Mouse (Mus musculus): Measurements from ENCODE around the gene Smim24. TPM values are rescaled to one million over a fixed set of nuclear protein-coding genes. Genes with fewer than 3 reads are reported as not detected.

The Smim24 gene
- polyA plus RNA-seq, 1 experiment: 3,612 TPM

DNA sequence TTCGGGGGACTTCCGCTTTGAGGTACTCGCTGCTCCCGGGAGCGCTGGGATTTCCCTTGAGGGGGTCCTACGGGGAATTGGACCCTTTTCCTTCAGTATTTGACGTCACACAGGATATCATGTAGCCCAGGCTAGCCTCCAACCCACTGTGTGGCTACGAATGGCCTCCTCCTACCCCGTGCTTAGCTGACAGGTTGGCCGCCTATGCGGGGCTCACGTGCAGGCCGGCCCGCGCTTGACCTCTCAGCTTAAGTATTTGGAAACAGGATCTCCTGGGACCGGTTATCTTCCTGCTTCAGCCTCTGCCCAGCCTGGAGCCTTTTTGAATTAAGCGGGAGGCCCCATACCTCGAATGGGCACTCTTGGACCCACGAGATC, 8.3 kb upstream of the Smim24 start:
- H3K27me3 ChIP-seq (ENCODE audit: control insufficient read depth, insufficient read depth, low read length): no peaks in the 10 kb centered on the region
- H3K27ac ChIP-seq (ENCODE audit: control insufficient read depth, insufficient read depth, low read depth, low read length): peak overlapping the region; percentile 82
- peaks cover 16% of the 10 kb centered on the region for H3K4me1 ChIP-seq (ENCODE audit: control insufficient read depth, insufficient read depth, low read length)
- TF ChIP-seq CTCF (IDR thresholded peaks at IDR 0.05; ENCODE audit: control insufficient read depth, insufficient read depth, insufficient replicate concordance, low read depth, low read length) (no peak), POLR2A (IDR thresholded peaks at IDR 0.05; ENCODE audit: control insufficient read depth, low read depth, low read length) (no peak)
- no peaks in the 10 kb centered on the region for H3K36me3 ChIP-seq (ENCODE audit: control insufficient read depth, insufficient read depth, low read length)
- H3K4me3 ChIP-seq (ENCODE audit: control insufficient read depth, low read depth, low read length): peak overlapping the region; percentile 98

DNA sequence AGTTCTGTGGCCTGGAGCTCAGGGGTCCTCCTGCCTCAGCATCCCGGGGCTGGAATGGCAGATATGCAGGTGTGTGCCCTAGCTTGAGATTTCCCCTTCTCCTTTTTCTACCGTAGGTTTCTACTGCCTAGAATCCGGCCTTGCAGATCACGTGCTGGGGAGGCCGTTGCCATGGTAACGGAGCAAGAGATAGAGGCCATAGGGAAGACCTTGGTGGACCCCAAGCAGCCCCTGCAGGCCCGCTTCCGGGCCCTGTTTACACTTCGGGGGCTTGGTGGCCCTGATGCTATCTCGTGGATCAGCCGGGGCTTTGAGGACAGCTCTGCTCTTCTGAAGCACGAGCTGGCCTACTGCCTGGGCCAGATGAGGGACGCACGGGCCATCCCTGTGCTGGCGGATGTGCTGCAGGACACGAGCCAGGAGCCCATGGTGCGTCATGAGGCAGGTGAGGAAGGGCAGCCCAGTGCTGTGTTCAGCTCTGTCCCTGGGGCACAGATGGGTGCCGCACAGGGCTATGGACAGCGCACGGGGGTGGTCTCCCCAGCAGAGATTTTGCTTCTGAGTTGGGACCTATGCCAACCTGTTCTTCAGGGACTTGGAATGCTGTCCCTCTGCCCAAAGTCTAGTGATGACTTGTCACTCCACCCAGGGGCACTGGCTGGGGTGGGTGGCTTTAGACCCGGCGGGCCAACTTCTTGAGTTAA, 7.1 kb upstream of the Smim24 start:
- no peaks in the 10 kb centered on the region for H3K36me3 ChIP-seq (ENCODE audit: control insufficient read depth, insufficient read depth, low read length)
- peaks cover 23% of the 10 kb centered on the region for H3K4me1 ChIP-seq (ENCODE audit: control insufficient read depth, insufficient read depth, low read length)
- peak overlapping the region; percentile 98 for H3K4me3 ChIP-seq (ENCODE audit: control insufficient read depth, low read depth, low read length)
- TF ChIP-seq POLR2A (IDR thresholded peaks at IDR 0.05; ENCODE audit: control insufficient read depth, low read depth, low read length) (no peak), CTCF (IDR thresholded peaks at IDR 0.05; ENCODE audit: control insufficient read depth, insufficient read depth, insufficient replicate concordance, low read depth, low read length) (no peak)
- H3K27me3 ChIP-seq (ENCODE audit: control insufficient read depth, insufficient read depth, low read length): no peaks in the 10 kb centered on the region
- H3K27ac ChIP-seq (ENCODE audit: control insufficient read depth, insufficient read depth, low read depth, low read length): no peak overlapping the region

DNA sequence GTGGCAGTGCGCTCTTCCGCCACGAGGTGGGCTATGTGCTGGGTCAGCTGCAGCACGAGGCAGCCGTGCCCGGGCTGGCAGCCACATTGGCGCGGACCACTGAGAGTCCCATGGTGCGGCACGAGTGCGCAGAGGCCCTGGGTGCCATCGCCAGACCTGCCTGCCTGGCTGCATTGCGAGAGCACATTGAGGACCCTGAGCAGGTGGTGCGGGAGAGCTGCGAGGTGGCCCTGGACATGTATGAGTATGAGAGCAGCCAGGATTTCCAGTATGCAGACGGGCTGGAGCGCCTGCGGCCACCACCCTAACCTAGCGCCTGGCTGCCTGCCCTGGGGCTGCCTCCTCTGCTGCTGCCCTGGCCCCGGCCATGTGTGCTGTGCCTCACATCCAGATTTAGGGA, 5.1 kb upstream of the Smim24 start:
- no peaks in the 10 kb centered on the region for H3K27me3 ChIP-seq (ENCODE audit: control insufficient read depth, insufficient read depth, low read length)
- peaks cover 35% of the 10 kb centered on the region for H3K4me1 ChIP-seq (ENCODE audit: control insufficient read depth, insufficient read depth, low read length)
- no peak overlapping the region for H3K4me3 ChIP-seq (ENCODE audit: control insufficient read depth, low read depth, low read length)
- no peak overlapping the region for H3K27ac ChIP-seq (ENCODE audit: control insufficient read depth, insufficient read depth, low read depth, low read length)
- no peaks in the 10 kb centered on the region for H3K36me3 ChIP-seq (ENCODE audit: control insufficient read depth, insufficient read depth, low read length)
- no peak for TF ChIP-seq CTCF (IDR thresholded peaks at IDR 0.05; ENCODE audit: control insufficient read depth, insufficient read depth, insufficient replicate concordance, low read depth, low read length)

DNA sequence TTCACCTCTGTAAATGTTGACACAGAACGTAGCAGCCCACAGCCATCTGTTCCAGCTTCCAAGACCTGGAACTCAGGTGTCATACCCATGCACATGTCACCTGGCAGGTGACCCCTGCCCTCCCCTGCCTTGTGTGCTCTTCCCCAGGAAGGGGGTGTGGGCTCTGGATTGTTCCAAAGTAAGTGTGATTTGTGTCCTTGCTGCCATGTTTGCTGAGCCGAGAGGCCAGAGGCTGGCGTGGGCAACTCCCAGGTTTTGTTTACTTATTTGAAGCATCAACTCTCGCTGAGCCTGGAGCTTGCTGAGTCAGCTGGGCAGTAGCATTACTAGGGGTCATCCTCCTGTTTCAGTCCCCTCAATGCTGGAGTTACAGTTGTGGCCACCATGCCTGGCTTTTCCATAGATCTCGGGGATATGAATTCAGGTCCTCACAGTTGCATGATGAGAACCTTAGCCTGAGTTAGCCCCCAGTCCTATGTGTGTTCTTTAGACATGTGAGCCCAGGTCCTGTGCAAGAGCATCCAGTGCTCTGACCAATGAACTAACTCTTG, 4.3 kb upstream of the Smim24 start, which contains the start of gene Gm48552:
Gene Gm48552, plus strand, starts transcription at position 501 of the 551 bp plus-strand sequence.
- peak; percentile 46; the same call in 1 of the 2 replicates for TF ChIP-seq POLR2A (IDR thresholded peaks at IDR 0.05; ENCODE audit: control insufficient read depth, low read depth, low read length)
- TF ChIP-seq CTCF (IDR thresholded peaks at IDR 0.05; ENCODE audit: control insufficient read depth, insufficient read depth, insufficient replicate concordance, low read depth, low read length): no peak
- no peak within 1 kb of the TSS for H3K27ac ChIP-seq (ENCODE audit: control insufficient read depth, insufficient read depth, low read depth, low read length)
- no peaks in the 10 kb centered on the region for H3K36me3 ChIP-seq (ENCODE audit: control insufficient read depth, insufficient read depth, low read length)
- H3K27me3 ChIP-seq (ENCODE audit: control insufficient read depth, insufficient read depth, low read length): no peaks in the 10 kb centered on the region
- no peak within 1 kb of the TSS for H3K4me3 ChIP-seq (ENCODE audit: control insufficient read depth, low read depth, low read length)
- peaks cover 38% of the 10 kb centered on the region for H3K4me1 ChIP-seq (ENCODE audit: control insufficient read depth, insufficient read depth, low read length)

DNA sequence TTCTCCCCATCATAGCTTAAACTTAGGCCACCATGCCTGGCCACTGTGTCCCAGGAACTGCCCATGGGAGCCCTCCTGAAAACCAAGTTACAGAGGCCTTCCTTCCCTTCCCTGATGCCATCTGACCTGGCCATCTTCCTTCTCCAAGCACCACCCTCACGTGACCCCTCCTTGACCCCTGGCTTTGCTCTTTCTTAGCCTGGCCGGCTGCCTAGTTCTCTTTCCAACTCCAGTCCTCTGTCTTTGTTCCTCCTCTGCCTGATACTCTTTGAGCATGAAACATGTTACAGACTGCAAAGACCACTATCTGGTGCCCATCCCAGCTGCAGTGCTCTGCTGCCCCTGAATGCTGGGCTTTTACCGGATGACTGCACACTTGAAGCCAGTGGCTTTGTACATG, 3.5 kb upstream of the Smim24 start:
- Histone ChIP-seq H3K36me3 (ENCODE audit: control insufficient read depth, insufficient read depth, low read length) (no peaks in the 10 kb centered on the region), H3K27me3 (ENCODE audit: control insufficient read depth, insufficient read depth, low read length) (no peaks in the 10 kb centered on the region), H3K4me1 (ENCODE audit: control insufficient read depth, insufficient read depth, low read length) (peaks cover 44% of the 10 kb centered on the region), H3K4me3 (ENCODE audit: control insufficient read depth, low read depth, low read length) (no peak overlapping the region), H3K27ac (ENCODE audit: control insufficient read depth, insufficient read depth, low read depth, low read length) (no peak overlapping the region)
- TF ChIP-seq CTCF (IDR thresholded peaks at IDR 0.05; ENCODE audit: control insufficient read depth, insufficient read depth, insufficient replicate concordance, low read depth, low read length): no peak
- no peak for TF ChIP-seq POLR2A (IDR thresholded peaks at IDR 0.05; ENCODE audit: control insufficient read depth, low read depth, low read length)

DNA sequence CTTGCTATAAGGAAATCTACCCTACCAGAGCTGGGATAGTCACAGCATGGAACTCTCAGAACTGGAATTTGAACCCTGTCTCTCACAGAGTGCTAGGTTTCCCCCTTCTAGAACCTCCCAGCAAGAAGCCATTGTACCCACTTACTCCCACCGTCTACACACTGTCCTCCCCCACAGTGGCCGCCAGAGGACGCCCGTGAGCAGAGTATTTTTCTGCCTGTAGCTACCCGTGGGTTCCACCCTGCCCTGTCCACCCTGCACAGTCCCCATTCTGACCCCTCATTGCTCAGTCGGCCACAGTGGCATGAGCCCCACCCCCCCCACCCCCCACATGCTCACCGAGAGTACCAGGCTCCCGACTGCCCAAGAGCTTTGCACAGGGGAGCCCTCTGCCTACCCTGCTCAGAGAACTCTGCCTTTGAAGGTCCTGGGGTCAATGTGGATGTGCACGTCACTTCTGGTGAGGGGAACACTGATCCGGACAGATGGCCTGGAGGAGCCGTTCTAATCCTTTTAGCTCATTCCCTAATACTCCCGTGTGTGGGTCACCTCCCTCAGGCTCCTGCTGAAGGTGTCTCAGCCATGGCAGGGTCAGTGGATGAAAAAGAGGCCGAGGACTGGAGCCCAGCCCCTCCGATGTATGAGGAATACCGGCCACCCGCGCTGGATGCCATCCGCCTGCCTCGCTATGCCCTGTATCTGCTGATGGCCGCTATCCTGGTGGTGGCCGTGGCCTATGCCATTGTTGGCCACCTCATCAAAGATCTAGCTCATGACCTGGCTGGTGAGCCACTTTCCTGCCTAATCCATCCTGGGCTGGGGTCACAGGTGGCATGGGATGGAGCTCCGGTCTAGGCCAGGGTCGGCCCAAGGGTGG, 2.8 kb upstream of the Smim24 start:
- peaks cover 45% of the 10 kb centered on the region for H3K4me1 ChIP-seq (ENCODE audit: control insufficient read depth, insufficient read depth, low read length)
- H3K4me3 ChIP-seq (ENCODE audit: control insufficient read depth, low read depth, low read length): no peak overlapping the region
- no peaks in the 10 kb centered on the region for H3K36me3 ChIP-seq (ENCODE audit: control insufficient read depth, insufficient read depth, low read length)
- H3K27ac ChIP-seq (ENCODE audit: control insufficient read depth, insufficient read depth, low read depth, low read length): peak overlapping the region; percentile 7; the same call in 1 of the 2 replicates
- TF ChIP-seq POLR2A (IDR thresholded peaks at IDR 0.05; ENCODE audit: control insufficient read depth, low read depth, low read length): no peak
- TF ChIP-seq CTCF (IDR thresholded peaks at IDR 0.05; ENCODE audit: control insufficient read depth, insufficient read depth, insufficient replicate concordance, low read depth, low read length): peak; percentile 57; the same call in 1 of the 2 replicates
- no peaks in the 10 kb centered on the region for H3K27me3 ChIP-seq (ENCODE audit: control insufficient read depth, insufficient read depth, low read length)

DNA sequence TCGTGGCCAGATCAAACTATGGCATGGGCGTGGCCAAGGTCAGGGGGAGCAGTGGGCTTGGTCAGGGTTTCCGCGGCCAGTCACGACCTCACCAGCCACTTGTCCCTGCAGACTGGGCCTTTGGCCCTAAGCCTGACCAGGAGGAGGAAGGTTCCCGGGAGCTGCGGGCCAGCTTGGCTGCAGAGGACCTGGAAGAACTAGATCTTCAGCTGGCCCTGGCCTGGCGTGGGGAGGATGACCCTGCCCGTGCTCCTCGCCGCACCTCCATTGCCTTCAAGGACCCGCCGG, 2.2 kb upstream of the Smim24 start:
- Histone ChIP-seq H3K4me1 (ENCODE audit: control insufficient read depth, insufficient read depth, low read length) (peaks cover 40% of the 10 kb centered on the region), H3K27ac (ENCODE audit: control insufficient read depth, insufficient read depth, low read depth, low read length) (peak overlapping the region; percentile 7; the same call in 1 of the 2 replicates), H3K4me3 (ENCODE audit: control insufficient read depth, low read depth, low read length) (no peak overlapping the region), H3K36me3 (ENCODE audit: control insufficient read depth, insufficient read depth, low read length) (no peaks in the 10 kb centered on the region), H3K27me3 (ENCODE audit: control insufficient read depth, insufficient read depth, low read length) (no peaks in the 10 kb centered on the region)
- no peak; the same call in 1 of the 2 replicates for TF ChIP-seq POLR2A (IDR thresholded peaks at IDR 0.05; ENCODE audit: control insufficient read depth, low read depth, low read length)
- no peak for TF ChIP-seq CTCF (IDR thresholded peaks at IDR 0.05; ENCODE audit: control insufficient read depth, insufficient read depth, insufficient replicate concordance, low read depth, low read length)
